Mouse (Mus musculus) naive thymus-derived CD4-positive, alpha-beta T cell, adult 2 months (primary cell): Measurements from ENCODE around the gene Colq.
A peak's percentile ranks its signal among the peaks of the same experiment; 100 is the strongest.

Source experiments
- DNase-seq: peaks from one replicate; pipeline ENCODE4 v3.0.0-alpha.2; 2011; ENCODE audit warnings: low read depth

The Colq gene

GRCm38 (mm10) chr14:31525040-31525810, 65.9 kb downstream of the Colq start:
- DNase-seq = peak; percentile 33

- no peak for DNase-seq
Observed at GRCm38 (mm10) chr14:31521318-31521717, 69.8 kb downstream of the Colq start.

- DNase-seq = no peak
Observed at GRCm38 (mm10) chr14:31519165-31519564, 72.0 kb downstream of the Colq start.

- no peak for DNase-seq
Observed at GRCm38 (mm10) chr14:31515895-31516294, 75.2 kb downstream of the Colq start.

- DNase-seq = no peak
Observed at GRCm38 (mm10) chr14:31510322-31510721, 80.8 kb downstream of the Colq start.

- no peak for DNase-seq
Observed at GRCm38 (mm10) chr14:31509911-31510310, 81.2 kb downstream of the Colq start.

GRCm38 (mm10) chr14:31506456-31506855, 84.7 kb downstream of the Colq start:
- no peak for DNase-seq

GRCm38 (mm10) chr14:31503406-31503805, 87.7 kb downstream of the Colq start:
- no peak for DNase-seq

GRCm38 (mm10) chr14:31499526-31499925, 91.6 kb downstream of the Colq start:
- DNase-seq = no peak

GRCm38 (mm10) chr14:31496241-31496646, 94.9 kb downstream of the Colq start:
- peak; percentile 24 for DNase-seq

GRCm38 (mm10) chr14:31495538-31495937, 95.6 kb downstream of the Colq start:
- DNase-seq = peak; percentile 26

GRCm38 (mm10) chr14:31494975-31495455, 96.1 kb downstream of the Colq start, which contains the start of gene Mettl6:
Mettl6 (minus strand) TSS chr14:31495040.
- DNase-seq = peak; percentile 93

GRCm38 (mm10) chr14:31494349-31494974, 96.7 kb downstream of the Colq start, which contains the start of gene Eaf1:
Eaf1 (plus strand) TSS chr14:31494399.
- DNase-seq = peak; percentile 76

GRCm38 (mm10) chr14:31493901-31494300, 97.2 kb downstream of the Colq start:
- no peak for DNase-seq

GRCm38 (mm10) chr14:31488055-31488454, 103.1 kb downstream of the Colq start:
- DNase-seq = no peak

- no peak for DNase-seq
Observed at GRCm38 (mm10) chr14:31486465-31486864, 104.7 kb downstream of the Colq start.

- DNase-seq = no peak
Observed at GRCm38 (mm10) chr14:31482417-31482816, 108.7 kb downstream of the Colq start.

- DNase-seq = no peak
Observed at GRCm38 (mm10) chr14:31473297-31473696, 117.8 kb downstream of the Colq start.
